20 mouse cellular contexts compared by ENCODE assay signal in genomic region chr19:6852393-6853305, GRCm38 (mm10). TPM values are rescaled to one million over a fixed set of nuclear protein-coding genes. Genes with fewer than 3 reads are reported as not detected.
DNase-seq lines count a peak whose midpoint lies in the region; ATAC-seq lines count a peak whose summit lies in the region.
"Had no signal": no experiment of that assay in that cellular context is flagged by ENCODE, and none has a peak within 500 bp of the region (broad histone marks: within the 10 kb centered on the region; RNA-seq: fewer than 3 reads in every experiment).

No protein-coding gene starts in this region.

- DNase-seq in limb, embryonic 11.5 days (ENCODE audit: low spot score): peak; percentile 20
- no peak for DNase-seq in limb, embryonic 10.5 days (ENCODE audit: low spot score)
- DNase-seq in testis, postnatal 10 days (ENCODE audit: low spot score): peak; percentile 40
- no peak for DNase-seq in testis, postnatal 14 days (ENCODE audit: low spot score)
- DNase-seq in layer of hippocampus, postnatal 10 days (ENCODE audit: low spot score in 2 of 2): no peak
- no peak for DNase-seq in urinary bladder, postnatal 14 days (ENCODE audit: low spot score)
- DNase-seq: adrenal gland, adult 8-10 months; cerebellum, adult 9-11 months; embryo, embryonic 11 days; gastrocnemius, adult 2 months; heart, postnatal 14 days; liver, embryonic 13.5 days; lung, embryonic 14.5 days; thymus, postnatal 4 days had no signal

- H3K9ac ChIP-seq in limb, embryonic 11.5 days (ENCODE audit: low read length): no peak overlapping the region
- no peak overlapping the region for H3K9ac ChIP-seq in limb, embryonic 13.5 days
- H3K9ac ChIP-seq: forebrain, embryonic 12.5 days; heart, embryonic 12.5 days; hindbrain, embryonic 13.5 days; liver, embryonic 13.5 days; lung, embryonic 14.5 days; midbrain, embryonic 12.5 days had no signal

- H3K4me3 ChIP-seq in limb, embryonic 11.5 days (ENCODE audit: low read depth, low read length): no peak overlapping the region
- no peak overlapping the region for H3K4me3 ChIP-seq in limb, embryonic 10.5 days
- H3K4me3 ChIP-seq in limb, embryonic 13.5 days: no peak overlapping the region
- H3K4me3 ChIP-seq: forebrain, embryonic 12.5 days; gastrocnemius, adult 2 months; heart, embryonic 12.5 days; hindbrain, embryonic 13.5 days; liver, embryonic 13.5 days; midbrain, embryonic 12.5 days had no signal

- H3K9me3 ChIP-seq in limb, embryonic 11.5 days (ENCODE audit: control insufficient read depth, low read length): no peaks in the 10 kb centered on the region
- H3K9me3 ChIP-seq in limb, embryonic 10.5 days (replicated peaks): no peaks in the 10 kb centered on the region
- no peaks in the 10 kb centered on the region for H3K9me3 ChIP-seq in limb, embryonic 13.5 days
- H3K9me3 ChIP-seq: forebrain, embryonic 12.5 days; heart, embryonic 12.5 days; hindbrain, embryonic 13.5 days; liver, embryonic 13.5 days; midbrain, embryonic 12.5 days had no signal

- H3K4me1 ChIP-seq in limb, embryonic 11.5 days (ENCODE audit: control insufficient read depth, insufficient read depth, low read length): peaks cover 6% of the 10 kb centered on the region
- peaks cover 37% of the 10 kb centered on the region for H3K4me1 ChIP-seq in limb, embryonic 10.5 days
- peaks cover 33% of the 10 kb centered on the region for H3K4me1 ChIP-seq in limb, embryonic 13.5 days

- H3K36me3 ChIP-seq in limb, embryonic 11.5 days (ENCODE audit: control insufficient read depth, insufficient read depth, low read length): no peaks in the 10 kb centered on the region
- H3K36me3 ChIP-seq in limb, embryonic 10.5 days: no peaks in the 10 kb centered on the region
- H3K36me3 ChIP-seq in limb, embryonic 13.5 days: no peaks in the 10 kb centered on the region
- H3K36me3 ChIP-seq: forebrain, embryonic 12.5 days; heart, embryonic 12.5 days; hindbrain, embryonic 13.5 days; liver, embryonic 13.5 days; midbrain, embryonic 12.5 days had no signal

- WGBS in limb, embryonic 11.5 days: 78% methylated on average over 21 of the region's 21 CpGs
- WGBS in limb, embryonic 10.5 days: 80% methylated on average over 21 of the region's 21 CpGs
- 60% methylated on average over 21 of the region's 21 CpGs for WGBS in limb, embryonic 13.5 days

- H3K27ac ChIP-seq in limb, embryonic 11.5 days (replicated peaks; ENCODE audit: low read depth, low read length): no peak overlapping the region
- H3K27ac ChIP-seq in limb, embryonic 10.5 days: no peak overlapping the region
- no peak overlapping the region for H3K27ac ChIP-seq in limb, embryonic 13.5 days
- H3K27ac ChIP-seq: forebrain, embryonic 12.5 days; gastrocnemius, adult 2 months; hindbrain, embryonic 13.5 days; liver, embryonic 13.5 days; macrophage; midbrain, embryonic 12.5 days had no signal

- no peak for ATAC-seq in limb, embryonic 11.5 days (ENCODE audit: insufficient number of reproducible peaks, low FRiP score, low TSS enrichment, low read depth)
- peak; percentile 14; the same call in 1 of the 2 replicates for ATAC-seq in limb, embryonic 13.5 days (ENCODE audit: low FRiP score, low read depth)

- no peak overlapping the region for H3K4me2 ChIP-seq in limb, embryonic 11.5 days (ENCODE audit: low read depth, severe bottlenecking)
- no peak overlapping the region for H3K4me2 ChIP-seq in limb, embryonic 13.5 days (replicated peaks)
- H3K4me2 ChIP-seq: forebrain, embryonic 12.5 days; heart, embryonic 12.5 days; hindbrain, embryonic 13.5 days; liver, embryonic 13.5 days; lung, embryonic 14.5 days; midbrain, embryonic 12.5 days had no signal

- H3K27me3 ChIP-seq in limb, embryonic 11.5 days (ENCODE audit: control insufficient read depth, insufficient read depth, low read length): peaks cover 38% of the 10 kb centered on the region
- peaks cover 97% of the 10 kb centered on the region for H3K27me3 ChIP-seq in limb, embryonic 10.5 days (ENCODE audit: low read depth, poor library complexity, severe bottlenecking)
- peaks cover 70% of the 10 kb centered on the region for H3K27me3 ChIP-seq in limb, embryonic 13.5 days

RNA-seq across cellular contexts. Expression of gene Ccdc88b, which starts 5.4 kb away (rescaled TPM):
- polyA plus RNA-seq in limb, embryonic 11.5 days (2014; fragmentation: Nextera tagmentation; extraction: Ambion mirVana): 0.11 and 0.16 TPM in 2 replicates
- polyA plus RNA-seq in limb, embryonic 10.5 days (2016; fragmentation: Nextera tagmentation; extraction: Ambion mirVana): 0.15 and 0.61 TPM in 2 replicates
- polyA plus RNA-seq in limb, embryonic 13.5 days (2015; fragmentation: Nextera tagmentation; extraction: Ambion mirVana): 1.1 and 1.2 TPM in 2 replicates
- total RNA-seq in layer of hippocampus, postnatal 10 days (2021): 1 to 10 TPM; 2.9 to 4.2 TPM

RNA-seq across cellular contexts. Expression of gene Rps6ka4, which starts 12.2 kb away (rescaled TPM):
- 4.2 and 4.6 TPM in 2 replicates for polyA plus RNA-seq in limb, embryonic 11.5 days (2014; fragmentation: Nextera tagmentation; extraction: Ambion mirVana)
- polyA plus RNA-seq in limb, embryonic 10.5 days (2016; fragmentation: Nextera tagmentation; extraction: Ambion mirVana): 2.8 and 4.8 TPM in 2 replicates
- 20.7 and 21.4 TPM in 2 replicates for polyA plus RNA-seq in limb, embryonic 13.5 days (2015; fragmentation: Nextera tagmentation; extraction: Ambion mirVana)
- total RNA-seq in layer of hippocampus, postnatal 10 days (2021): 10 to 100 TPM; 28.1 to 31.9 TPM

RNA-seq across cellular contexts. Expression of gene Trmt112, which starts 56.8 kb away (rescaled TPM):
- polyA plus RNA-seq in limb, embryonic 11.5 days (2014; fragmentation: Nextera tagmentation; extraction: Ambion mirVana): 173 and 177 TPM in 2 replicates
- polyA plus RNA-seq in limb, embryonic 10.5 days (2016; fragmentation: Nextera tagmentation; extraction: Ambion mirVana): 157 and 168 TPM in 2 replicates
- 165 and 176 TPM in 2 replicates for polyA plus RNA-seq in limb, embryonic 13.5 days (2015; fragmentation: Nextera tagmentation; extraction: Ambion mirVana)
- total RNA-seq in layer of hippocampus, postnatal 10 days (2021): 10 to 100 TPM; 42.4 to 44.5 TPM

RNA-seq across cellular contexts. Expression of gene Prdx5, which starts 57.3 kb away (rescaled TPM):
- polyA plus RNA-seq in limb, embryonic 11.5 days (2014; fragmentation: Nextera tagmentation; extraction: Ambion mirVana): 74.7 and 90.5 TPM in 2 replicates
- polyA plus RNA-seq in limb, embryonic 10.5 days (2016; fragmentation: Nextera tagmentation; extraction: Ambion mirVana): 122 and 131 TPM in 2 replicates
- 223 and 235 TPM in 2 replicates for polyA plus RNA-seq in limb, embryonic 13.5 days (2015; fragmentation: Nextera tagmentation; extraction: Ambion mirVana)
- total RNA-seq in layer of hippocampus, postnatal 10 days (2021): 100 to 1,000 TPM; 319 to 332 TPM

Comparison
In these comparisons a context has a peak if more than half of its experiments do, and no peak if none do; other contexts are left out.
1. DNase-seq: peak in limb, embryonic 11.5 days (single experiment) and testis, postnatal 10 days (single experiment); none in limb, embryonic 10.5 days (single experiment), testis, postnatal 14 days (single experiment), layer of hippocampus, postnatal 10 days (0 of 2) and urinary bladder, postnatal 14 days (single experiment).